Mouse (Mus musculus): ENCODE data around the gene Cdh3.

Gene Cdh3

DNA sequence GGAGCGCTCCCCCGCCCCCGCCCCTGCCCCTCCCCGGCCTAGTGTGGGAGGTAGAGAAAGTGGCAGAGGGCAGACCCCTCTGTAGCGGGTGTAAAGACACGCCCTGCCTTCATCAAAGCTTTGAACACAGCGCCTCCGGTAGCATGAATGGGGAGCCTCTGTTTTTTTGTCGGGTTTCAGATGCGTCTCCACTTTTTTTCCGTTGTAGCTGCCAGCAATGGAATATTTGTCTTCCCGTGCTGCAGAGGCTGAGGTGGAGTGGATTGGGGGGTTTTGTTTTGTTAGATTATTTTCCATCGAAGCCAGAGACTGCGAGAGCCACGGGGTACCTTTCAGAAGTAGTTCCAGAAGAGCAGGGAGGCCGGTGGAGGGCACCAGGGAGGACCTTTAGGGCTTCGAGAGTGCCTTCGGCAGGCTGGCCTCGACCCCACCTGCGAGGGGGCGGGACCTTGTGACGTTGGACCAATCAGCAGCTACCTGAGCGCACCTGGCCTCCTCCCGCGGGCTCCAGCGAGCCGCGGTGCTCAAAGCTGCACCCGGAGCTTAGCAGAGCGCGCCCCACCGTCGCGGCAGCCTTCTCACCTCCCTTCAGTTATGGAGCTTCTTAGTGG lies at the start of gene Cdh3:
TSS of gene Cdh3 (plus strand) at position 527 of the 611 bp plus-strand sequence.
- peak in 1 of 2 experiments; percentile 47 for DNase-seq (ENCODE audit: inconsistent age in 2 of 2, low spot score in 1 of 2)

- DNase-seq (ENCODE audit: inconsistent age in 2 of 2, low spot score in 1 of 2) = peak in 1 of 2 experiments; percentile 10
Observed at GRCm38 (mm10) chr8:106462131-106462530, 48.6 kb upstream of the Cdh3 start.

- DNase-seq (ENCODE audit: inconsistent age in 2 of 2, low spot score in 1 of 2) = no peak
Observed at GRCm38 (mm10) chr8:106463795-106464194, 46.9 kb upstream of the Cdh3 start.

DNA sequence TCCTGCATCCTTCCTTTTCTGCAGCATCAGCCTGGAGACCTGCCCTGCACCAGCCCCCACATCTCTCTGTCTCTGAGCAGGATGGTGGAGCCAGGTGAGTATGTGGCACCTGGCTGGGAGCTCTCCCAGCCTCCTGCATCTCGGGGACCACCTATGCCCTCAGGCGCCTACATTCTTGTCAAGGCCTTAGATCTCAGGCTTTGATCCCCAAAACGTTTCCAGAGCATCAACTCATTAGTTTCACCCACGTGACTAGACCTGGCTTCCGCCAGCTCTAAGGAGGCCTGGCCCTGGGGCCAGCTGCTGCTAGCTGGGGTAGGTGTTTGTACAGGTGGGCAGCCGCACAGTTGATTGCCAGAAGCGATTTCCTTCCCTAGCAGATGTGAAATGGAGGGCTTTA lies 41.2 kb upstream of the Cdh3 start:
- DNase-seq (ENCODE audit: inconsistent age in 2 of 2, low spot score in 1 of 2) = peak in 1 of 2 experiments; percentile 11

DNA sequence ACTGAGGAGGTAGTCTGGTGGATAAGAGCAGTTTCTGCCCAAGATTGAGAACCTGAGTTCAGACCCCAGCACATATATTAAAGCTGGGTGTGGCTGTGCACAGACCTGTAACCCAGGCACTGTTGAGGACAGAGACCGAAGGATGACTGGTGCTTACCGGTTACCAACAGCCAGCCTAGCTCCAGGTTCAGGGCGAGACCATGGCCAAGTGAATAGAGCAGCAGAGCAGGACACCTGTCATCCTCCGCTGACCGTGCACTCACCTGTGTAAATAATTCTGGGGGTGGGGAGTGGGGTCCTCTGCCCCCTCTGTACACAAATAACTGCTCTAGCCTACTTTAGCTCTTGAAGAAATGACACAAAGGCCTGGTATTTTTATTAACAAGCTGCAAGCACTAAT lies 36.7 kb upstream of the Cdh3 start:
- no peak for DNase-seq (ENCODE audit: inconsistent age in 2 of 2, low spot score in 1 of 2)

DNA sequence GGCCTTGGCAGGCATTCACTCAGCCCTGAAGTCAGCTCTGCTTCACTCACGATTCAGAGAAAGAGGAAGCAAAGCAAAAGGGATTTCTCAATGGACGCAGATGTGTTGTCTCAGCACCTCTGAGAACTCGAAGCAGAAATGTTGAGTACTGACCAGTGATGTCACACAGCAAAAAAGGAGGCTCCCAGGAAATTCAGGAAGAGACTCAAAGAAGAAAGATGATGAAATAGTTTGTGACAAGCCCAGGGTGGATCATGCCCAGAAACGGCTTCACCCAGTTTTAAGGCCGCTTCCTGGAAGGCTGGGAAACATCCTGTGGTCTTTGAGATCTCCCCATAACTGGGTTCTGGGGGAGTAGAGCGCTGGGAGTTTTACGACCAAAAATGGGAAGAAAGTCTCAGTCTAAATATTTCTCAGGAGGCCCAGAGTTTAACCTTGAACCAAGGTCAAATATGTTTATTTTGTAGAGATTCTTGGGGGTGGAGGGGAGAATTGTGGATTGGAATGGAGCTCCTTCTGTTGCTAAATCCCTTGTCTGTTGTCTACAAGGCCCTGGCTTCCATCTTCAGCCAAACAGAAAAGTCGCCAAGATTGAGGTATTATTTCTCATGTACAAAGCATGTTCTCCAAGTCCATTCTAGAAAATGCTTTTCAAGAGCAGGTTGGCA lies 10.5 kb upstream of the Cdh3 start, which contains the start of gene 6030452D12Rik:
TSS of gene 6030452D12Rik (plus strand) at position 505 of the 668 bp plus-strand sequence.
- peak in 1 of 2 experiments; percentile 54 for DNase-seq (ENCODE audit: inconsistent age in 2 of 2, low spot score in 1 of 2)

GRCm38 (mm10) chr8:106504241-106504640 lies 6.5 kb upstream of the Cdh3 start:
- peak in 1 of 2 experiments; percentile 15 for DNase-seq (ENCODE audit: inconsistent age in 2 of 2, low spot score in 1 of 2)

DNA sequence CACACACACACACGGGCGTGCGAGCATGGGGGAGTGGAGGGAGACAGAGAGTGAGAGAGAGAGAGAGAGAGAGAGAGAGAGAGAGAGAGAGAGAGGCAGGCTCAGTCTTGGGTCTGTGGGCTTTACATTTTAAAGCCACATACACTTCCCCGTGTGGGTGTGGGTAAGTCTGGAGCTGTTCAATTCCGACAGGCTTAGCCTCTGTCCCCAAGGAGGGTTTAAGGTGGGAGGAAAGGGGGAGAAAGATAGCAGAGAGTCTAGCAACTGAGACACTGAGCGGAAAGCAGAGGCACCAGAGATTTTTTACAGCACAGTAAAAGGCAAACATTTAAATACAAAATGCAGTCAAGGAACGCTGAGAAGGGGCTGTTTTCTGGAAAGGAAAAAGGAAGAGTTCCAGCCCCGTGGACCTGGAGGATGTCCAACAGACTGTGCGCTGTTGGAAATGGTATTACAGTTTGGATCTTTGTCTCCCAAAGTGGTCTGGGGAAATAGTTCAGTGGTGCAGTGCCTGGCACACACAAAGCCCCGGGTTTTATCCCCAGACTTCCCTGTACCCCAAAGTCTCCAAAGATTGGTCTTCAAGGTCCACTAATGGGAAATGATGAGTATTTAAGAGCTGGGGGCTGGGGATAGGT lies 5.2 kb upstream of the Cdh3 start:
- DNase-seq (ENCODE audit: inconsistent age in 2 of 2, low spot score in 1 of 2) = no peak

- no peak for DNase-seq (ENCODE audit: inconsistent age in 2 of 2, low spot score in 1 of 2)
Observed at GRCm38 (mm10) chr8:106506106-106506505, 4.6 kb upstream of the Cdh3 start.

- peak in 1 of 2 experiments; percentile 46 for DNase-seq (ENCODE audit: inconsistent age in 2 of 2, low spot score in 1 of 2)
Observed at GRCm38 (mm10) chr8:106507761-106508331, 2.8 kb upstream of the Cdh3 start.

DNA sequence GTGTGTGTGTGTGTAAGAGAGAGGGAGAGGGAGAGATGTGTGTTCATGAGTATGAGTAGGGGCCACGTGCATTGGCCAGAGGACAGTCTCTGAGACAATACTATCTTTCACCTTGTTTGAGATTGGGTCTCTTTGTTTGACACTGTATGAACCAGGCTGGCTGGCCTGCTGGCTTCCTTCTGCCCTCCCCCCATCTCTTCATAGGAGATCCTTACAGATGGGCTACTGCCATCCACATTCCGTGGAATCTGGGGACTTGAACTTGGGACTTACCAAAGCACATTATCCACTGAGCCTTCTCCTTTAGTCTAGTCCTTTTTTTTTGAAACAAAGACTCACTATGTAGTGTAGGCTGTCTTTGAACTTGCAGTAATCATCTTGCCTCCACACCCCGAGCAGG lies 2.2 kb upstream of the Cdh3 start:
- DNase-seq (ENCODE audit: inconsistent age in 2 of 2, low spot score in 1 of 2) = no peak

GRCm38 (mm10) chr8:106509079-106509780 lies 1.5 kb upstream of the Cdh3 start:
- DNase-seq (ENCODE audit: inconsistent age in 2 of 2, low spot score in 1 of 2) = no peak

DNA sequence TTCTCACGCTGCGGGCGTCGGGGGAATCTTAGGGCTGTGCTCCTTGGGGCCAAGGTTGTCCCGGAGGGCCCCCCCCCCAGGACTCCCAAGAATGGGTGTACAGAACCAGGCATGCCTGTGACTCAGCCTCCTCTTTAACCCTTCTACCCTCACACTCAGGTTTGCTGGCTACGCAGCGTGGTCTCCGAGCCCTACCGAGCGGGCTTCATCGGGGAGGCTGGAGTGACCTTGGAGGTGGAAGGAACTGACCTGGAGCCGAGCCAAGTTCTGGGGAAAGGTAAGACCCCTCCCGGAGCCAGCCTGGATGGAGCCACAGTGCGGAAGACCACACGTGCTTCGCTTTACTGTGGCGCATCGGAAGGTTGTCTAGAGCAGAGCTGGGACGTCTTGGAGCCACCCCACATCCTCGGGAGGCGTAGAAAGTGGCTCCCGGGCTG lies 392 bp downstream of the Cdh3 start:
- DNase-seq (ENCODE audit: inconsistent age in 2 of 2, low spot score in 1 of 2) = peak in 1 of 2 experiments; percentile 30

GRCm38 (mm10) chr8:106511531-106512041 lies 895 bp downstream of the Cdh3 start:
- DNase-seq (ENCODE audit: inconsistent age in 2 of 2, low spot score in 1 of 2) = peak in 1 of 2 experiments; percentile 13

DNA sequence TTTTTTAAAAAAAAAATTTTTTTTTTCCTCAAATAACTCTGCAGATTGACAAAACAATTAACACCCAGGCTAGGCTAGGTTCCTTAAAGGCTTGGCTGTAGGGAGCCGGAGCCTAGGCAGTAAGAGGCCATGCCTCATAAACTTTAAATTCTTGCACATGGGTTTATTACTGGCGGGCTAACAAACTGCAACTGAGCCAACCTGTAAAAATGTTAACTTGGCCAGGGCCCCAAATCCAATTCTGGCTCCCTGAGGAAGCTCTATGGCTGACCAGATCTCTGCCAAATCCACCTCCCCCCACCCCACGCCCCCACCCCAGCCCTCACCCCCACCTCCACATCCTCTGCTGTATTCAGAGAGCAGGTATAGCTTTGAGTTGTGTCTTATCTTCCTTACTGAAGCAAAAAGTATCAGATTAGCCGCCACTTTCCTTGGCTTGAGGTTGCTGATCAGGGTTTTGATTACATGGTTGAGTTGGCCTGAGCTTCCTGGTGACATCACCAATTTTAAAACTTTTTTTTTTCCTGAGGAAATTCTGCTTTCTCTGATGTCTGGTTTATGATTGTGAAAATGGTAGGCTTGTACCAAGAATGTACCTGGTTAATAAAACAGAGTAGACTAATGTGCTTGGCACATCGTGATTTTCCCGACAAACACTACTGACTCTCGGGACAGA lies 1.9 kb downstream of the Cdh3 start:
- no peak for DNase-seq (ENCODE audit: inconsistent age in 2 of 2, low spot score in 1 of 2)

- no peak for DNase-seq (ENCODE audit: inconsistent age in 2 of 2, low spot score in 1 of 2)
Observed at GRCm38 (mm10) chr8:106515946-106516479, 5.3 kb downstream of the Cdh3 start.

- peak in 1 of 2 experiments; percentile 29 for DNase-seq (ENCODE audit: inconsistent age in 2 of 2, low spot score in 1 of 2)
Observed at GRCm38 (mm10) chr8:106516581-106516980, 5.9 kb downstream of the Cdh3 start.

DNA sequence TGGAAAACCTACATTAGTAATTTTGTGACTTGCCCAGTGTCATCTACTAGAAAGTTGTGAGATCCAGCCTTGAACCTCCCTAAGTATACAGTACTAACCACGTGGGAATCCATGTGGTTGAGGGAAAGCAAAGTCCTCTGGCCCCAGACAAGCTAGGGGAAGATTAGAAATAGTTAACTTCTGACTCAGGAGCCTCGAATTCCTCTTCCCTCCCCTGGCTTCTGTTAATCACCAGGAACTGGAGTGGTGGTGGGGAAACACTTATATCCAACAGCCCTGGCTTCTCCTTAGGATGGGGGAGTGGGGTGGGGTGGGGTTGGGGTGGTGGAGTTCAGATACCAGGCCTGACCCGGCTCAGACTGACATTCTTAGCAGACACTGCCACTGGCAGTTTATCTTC lies 8.1 kb downstream of the Cdh3 start:
- no peak for DNase-seq (ENCODE audit: inconsistent age in 2 of 2, low spot score in 1 of 2)

DNA sequence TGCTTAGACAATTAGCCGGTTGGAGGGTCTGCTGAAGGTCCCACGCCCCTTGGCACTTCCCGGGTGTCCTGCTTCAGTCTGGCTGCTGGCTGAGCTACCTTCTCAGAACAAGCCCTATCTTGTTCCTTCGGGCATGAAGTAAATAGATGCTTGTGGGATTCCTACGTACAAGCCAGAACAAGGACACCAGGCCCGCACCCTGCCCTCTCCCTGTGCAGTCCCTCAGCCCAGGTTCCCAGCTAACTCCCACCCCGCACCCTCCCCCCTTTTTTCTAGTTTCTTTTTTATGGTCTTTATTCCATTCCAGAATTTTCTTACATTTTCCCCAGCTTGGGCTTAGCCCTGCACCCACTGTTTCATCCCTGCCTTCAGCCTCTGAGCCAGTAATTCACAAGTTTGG lies 9.9 kb downstream of the Cdh3 start:
- no peak for DNase-seq (ENCODE audit: inconsistent age in 2 of 2, low spot score in 1 of 2)

- no peak for DNase-seq (ENCODE audit: inconsistent age in 2 of 2, low spot score in 1 of 2)
Observed at GRCm38 (mm10) chr8:106521845-106522244, 11.2 kb downstream of the Cdh3 start.
